Mouse (Mus musculus): Measurements from ENCODE around the gene Efcab10. TPM values are rescaled to one million over a fixed set of nuclear protein-coding genes. Genes with fewer than 3 reads are reported as not detected.

Efcab10 gene
- polyA plus RNA-seq (2014; fragmentation: Nextera tagmentation; extraction: Ambion mirVana) = 1.7 and 2.9 TPM in 2 replicates

GRCm38 (mm10) chr12:33394804-33395623 lies at the start of gene Efcab10:
Efcab10 (plus strand) TSS chr12:33394854.
- peak within 1 kb of the TSS; percentile 53 for H3K4me2 ChIP-seq (ENCODE audit: low read depth, low read length)
- 4% methylated on average over 24 of the region's 24 CpGs for WGBS
- peak within 1 kb of the TSS; percentile 52 for H3K9ac ChIP-seq (replicated peaks; ENCODE audit: low read depth, low read length)
- H3K4me3 ChIP-seq (ENCODE audit: low read depth, low read length) = peak within 1 kb of the TSS; percentile 27
- H3K9me3 ChIP-seq (ENCODE audit: control insufficient read depth, low read length) = no peaks in the 10 kb centered on the region
- peak; percentile 82 for ATAC-seq (ENCODE audit: low read depth)
- peaks cover 13% of the 10 kb centered on the region for H3K4me1 ChIP-seq (ENCODE audit: control insufficient read depth, insufficient read depth, low read length)
- H3K36me3 ChIP-seq (ENCODE audit: control insufficient read depth, insufficient read depth, low read length) = no peaks in the 10 kb centered on the region
- H3K27me3 ChIP-seq (ENCODE audit: control insufficient read depth, insufficient read depth, low read length) = no peaks in the 10 kb centered on the region
- peak within 1 kb of the TSS; percentile 69 for H3K27ac ChIP-seq (ENCODE audit: low read depth, low read length)

DNA sequence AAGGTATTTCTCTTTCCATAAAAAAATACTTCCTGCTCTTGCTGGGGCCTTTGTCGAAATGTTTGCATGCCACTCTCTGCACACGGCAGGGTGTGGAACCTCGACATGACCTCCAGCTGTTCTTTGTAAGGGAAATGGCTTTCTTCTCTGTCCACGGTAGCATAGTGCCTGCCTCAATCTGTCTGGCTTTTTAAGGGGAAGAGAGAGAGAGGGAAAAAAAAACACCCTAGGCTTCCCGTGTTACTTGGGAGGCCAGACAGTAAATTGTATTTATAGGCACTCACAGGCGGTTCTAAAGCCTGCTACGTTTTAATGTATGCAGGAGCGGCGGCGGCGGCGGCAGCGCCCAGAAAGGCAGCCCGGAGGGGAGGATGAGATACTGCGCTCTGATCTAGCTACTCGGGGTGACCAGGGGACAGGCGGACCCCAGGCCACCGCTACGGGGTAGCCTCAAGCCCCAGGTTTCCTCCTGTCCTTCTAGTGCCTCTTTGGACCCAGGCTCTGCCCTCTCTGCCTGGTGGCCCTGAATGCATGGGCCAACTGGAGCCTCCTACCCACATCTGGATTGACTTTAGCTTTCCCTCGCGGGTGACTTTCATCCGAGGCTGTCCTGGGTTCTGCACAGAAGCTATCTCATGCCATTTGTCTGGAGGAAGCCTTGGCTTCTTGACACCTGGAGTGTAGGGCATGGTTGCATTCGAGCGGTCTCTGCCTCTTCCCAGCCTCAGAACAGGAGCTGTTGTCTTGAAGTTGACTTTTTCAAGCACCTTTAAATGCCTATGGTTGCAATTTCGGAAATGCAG lies 49.5 kb upstream of the Efcab10 start:
- H3K4me1 ChIP-seq (ENCODE audit: control insufficient read depth, insufficient read depth, low read length) = peaks cover 36% of the 10 kb centered on the region
- peak overlapping the region; percentile 38 for H3K4me2 ChIP-seq (ENCODE audit: low read depth, low read length)
- H3K4me3 ChIP-seq (ENCODE audit: low read depth, low read length) = no peak overlapping the region
- H3K36me3 ChIP-seq (ENCODE audit: control insufficient read depth, insufficient read depth, low read length) = no peaks in the 10 kb centered on the region
- peak; percentile 62 for ATAC-seq (ENCODE audit: low read depth)
- H3K9ac ChIP-seq (replicated peaks; ENCODE audit: low read depth, low read length) = 0 out of 2 replicates have a peak overlapping the region, but pooled peaks have one; percentile 39
- H3K27ac ChIP-seq (ENCODE audit: low read depth, low read length) = peak overlapping the region; percentile 55
- 4% methylated on average over 25 of the region's 25 CpGs for WGBS
- no peaks in the 10 kb centered on the region; the same call in 1 of the 2 replicates for H3K9me3 ChIP-seq (ENCODE audit: control insufficient read depth, low read length)
- no peaks in the 10 kb centered on the region for H3K27me3 ChIP-seq (ENCODE audit: control insufficient read depth, insufficient read depth, low read length)

DNA sequence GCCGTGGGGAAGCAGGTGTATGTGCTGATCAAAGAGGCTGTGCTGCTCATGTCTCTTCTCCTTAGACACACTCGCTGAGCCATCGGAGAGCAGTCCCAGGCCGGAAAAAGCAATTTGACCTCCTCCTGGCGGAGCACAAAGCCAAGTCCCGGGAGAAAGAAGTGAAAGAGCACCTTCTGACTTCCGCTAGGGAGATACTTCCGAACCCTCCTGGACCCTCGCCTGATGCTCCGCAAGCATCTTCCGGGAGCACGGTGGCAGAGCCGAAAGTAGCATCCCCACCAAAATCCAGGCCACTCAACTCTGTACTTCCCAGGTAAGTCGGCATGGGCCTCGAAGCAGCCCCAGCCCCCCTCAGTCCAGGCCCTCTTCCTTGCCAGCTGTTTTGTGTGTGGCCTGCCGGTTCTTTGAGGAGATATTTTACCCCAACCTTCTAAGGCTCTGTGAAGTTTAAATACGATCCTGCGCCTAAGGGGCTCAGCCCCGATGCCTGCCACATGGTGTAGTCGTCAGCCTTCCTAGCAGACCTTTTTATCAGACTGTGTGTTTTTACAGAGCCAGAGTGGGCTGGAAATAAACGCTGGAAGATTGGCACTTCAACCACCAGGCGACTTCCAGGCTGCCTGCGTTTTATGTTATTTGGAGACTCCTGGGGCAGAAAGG lies 48.8 kb upstream of the Efcab10 start:
- Histone ChIP-seq H3K4me2 (ENCODE audit: low read depth, low read length) (peak overlapping the region; percentile 38; the same call in 1 of the 2 replicates), H3K27me3 (ENCODE audit: control insufficient read depth, insufficient read depth, low read length) (no peaks in the 10 kb centered on the region)
- no peak for ATAC-seq (ENCODE audit: low read depth)

GRCm38 (mm10) chr12:33352671-33353070 lies 42.0 kb upstream of the Efcab10 start:
- no peak overlapping the region for H3K4me2 ChIP-seq (ENCODE audit: low read depth, low read length)
- ATAC-seq (ENCODE audit: low read depth) = no peak
- H3K4me1 ChIP-seq (ENCODE audit: control insufficient read depth, insufficient read depth, low read length) = no peaks in the 10 kb centered on the region
- 77% methylated on average over 4 of the region's 4 CpGs for WGBS
- H3K9ac ChIP-seq (replicated peaks; ENCODE audit: low read depth, low read length) = no peak overlapping the region
- H3K36me3 ChIP-seq (ENCODE audit: control insufficient read depth, insufficient read depth, low read length) = no peaks in the 10 kb centered on the region
- H3K27me3 ChIP-seq (ENCODE audit: control insufficient read depth, insufficient read depth, low read length) = no peaks in the 10 kb centered on the region
- no peak overlapping the region for H3K27ac ChIP-seq (ENCODE audit: low read depth, low read length)
- no peak overlapping the region for H3K4me3 ChIP-seq (ENCODE audit: low read depth, low read length)
- no peaks in the 10 kb centered on the region; the same call in 1 of the 2 replicates for H3K9me3 ChIP-seq (ENCODE audit: control insufficient read depth, low read length)

More for the DNA sequence above, 48.8 kb upstream of the Efcab10 start:
- Histone ChIP-seq H3K27ac (ENCODE audit: low read depth, low read length) (peak overlapping the region; percentile 53; the same call in 1 of the 2 replicates), H3K4me3 (ENCODE audit: low read depth, low read length) (no peak overlapping the region), H3K4me1 (ENCODE audit: control insufficient read depth, insufficient read depth, low read length) (peaks cover 29% of the 10 kb centered on the region), H3K36me3 (ENCODE audit: control insufficient read depth, insufficient read depth, low read length) (no peaks in the 10 kb centered on the region), H3K9ac (replicated peaks; ENCODE audit: low read depth, low read length) (0 out of 2 replicates have a peak overlapping the region, but pooled peaks have one; percentile 39), H3K9me3 (ENCODE audit: control insufficient read depth, low read length) (no peaks in the 10 kb centered on the region; the same call in 1 of the 2 replicates)
- 25% methylated on average over 23 of the region's 23 CpGs for WGBS

DNA sequence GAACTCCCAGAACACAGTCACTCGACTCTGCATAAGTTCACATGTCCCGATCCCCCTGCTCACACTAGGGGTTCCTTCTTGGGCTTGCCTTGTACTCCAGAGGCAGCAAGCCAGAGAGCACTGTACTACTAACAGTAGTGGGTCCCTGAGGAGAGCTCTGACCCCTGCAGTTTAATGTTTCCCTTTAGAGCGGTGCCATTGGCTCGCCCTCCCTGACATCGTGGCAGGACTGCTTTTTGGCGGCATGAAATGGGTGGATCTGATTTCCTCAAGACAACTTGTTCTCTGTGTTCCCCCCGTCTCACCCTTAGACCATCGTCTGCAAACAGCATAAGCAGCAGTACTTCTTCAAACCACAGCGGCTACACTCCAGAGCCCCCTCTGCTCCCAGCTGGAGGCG lies 36.3 kb upstream of the Efcab10 start:
- no peak overlapping the region for H3K9ac ChIP-seq (replicated peaks; ENCODE audit: low read depth, low read length)
- H3K4me2 ChIP-seq (ENCODE audit: low read depth, low read length) = no peak overlapping the region
- no peaks in the 10 kb centered on the region for H3K9me3 ChIP-seq (ENCODE audit: control insufficient read depth, low read length)
- no peak for ATAC-seq (ENCODE audit: low read depth)
- 87% methylated on average over 10 of the region's 10 CpGs for WGBS
- no peaks in the 10 kb centered on the region for H3K4me1 ChIP-seq (ENCODE audit: control insufficient read depth, insufficient read depth, low read length)
- peaks cover 6% of the 10 kb centered on the region; the same call in 1 of the 2 replicates for H3K36me3 ChIP-seq (ENCODE audit: control insufficient read depth, insufficient read depth, low read length)
- no peak overlapping the region for H3K4me3 ChIP-seq (ENCODE audit: low read depth, low read length)
- no peak overlapping the region for H3K27ac ChIP-seq (ENCODE audit: low read depth, low read length)
- no peaks in the 10 kb centered on the region for H3K27me3 ChIP-seq (ENCODE audit: control insufficient read depth, insufficient read depth, low read length)

DNA sequence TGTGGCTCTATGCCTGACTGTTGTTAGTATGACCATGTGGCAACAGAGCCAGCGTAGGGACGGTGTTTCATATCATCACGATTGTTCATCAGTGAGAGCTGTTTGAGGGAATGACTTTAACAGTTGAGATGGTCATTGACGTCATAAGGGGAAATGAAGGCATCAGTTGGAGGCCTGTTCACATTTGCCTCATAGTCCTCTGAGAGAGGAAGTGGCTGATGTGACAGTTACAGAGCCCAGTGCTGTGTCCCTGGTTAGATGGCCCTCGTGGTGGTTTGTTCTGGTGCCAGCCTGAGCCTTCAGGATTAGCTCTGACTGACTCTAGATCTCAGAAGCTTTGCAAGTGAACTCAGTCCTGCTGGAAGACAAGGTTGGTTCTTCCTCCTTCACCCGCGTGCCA lies 35.4 kb upstream of the Efcab10 start:
- Histone ChIP-seq H3K4me3 (ENCODE audit: low read depth, low read length) (no peak overlapping the region), H3K9ac (replicated peaks; ENCODE audit: low read depth, low read length) (no peak overlapping the region), H3K4me1 (ENCODE audit: control insufficient read depth, insufficient read depth, low read length) (no peaks in the 10 kb centered on the region), H3K36me3 (ENCODE audit: control insufficient read depth, insufficient read depth, low read length) (peaks cover 6% of the 10 kb centered on the region; the same call in 1 of the 2 replicates), H3K4me2 (ENCODE audit: low read depth, low read length) (no peak overlapping the region), H3K27ac (ENCODE audit: low read depth, low read length) (no peak overlapping the region), H3K27me3 (ENCODE audit: control insufficient read depth, insufficient read depth, low read length) (no peaks in the 10 kb centered on the region), H3K9me3 (ENCODE audit: control insufficient read depth, low read length) (no peaks in the 10 kb centered on the region)
- ATAC-seq (ENCODE audit: low read depth) = no peak
- 94% methylated on average over 7 of the region's 7 CpGs for WGBS

DNA sequence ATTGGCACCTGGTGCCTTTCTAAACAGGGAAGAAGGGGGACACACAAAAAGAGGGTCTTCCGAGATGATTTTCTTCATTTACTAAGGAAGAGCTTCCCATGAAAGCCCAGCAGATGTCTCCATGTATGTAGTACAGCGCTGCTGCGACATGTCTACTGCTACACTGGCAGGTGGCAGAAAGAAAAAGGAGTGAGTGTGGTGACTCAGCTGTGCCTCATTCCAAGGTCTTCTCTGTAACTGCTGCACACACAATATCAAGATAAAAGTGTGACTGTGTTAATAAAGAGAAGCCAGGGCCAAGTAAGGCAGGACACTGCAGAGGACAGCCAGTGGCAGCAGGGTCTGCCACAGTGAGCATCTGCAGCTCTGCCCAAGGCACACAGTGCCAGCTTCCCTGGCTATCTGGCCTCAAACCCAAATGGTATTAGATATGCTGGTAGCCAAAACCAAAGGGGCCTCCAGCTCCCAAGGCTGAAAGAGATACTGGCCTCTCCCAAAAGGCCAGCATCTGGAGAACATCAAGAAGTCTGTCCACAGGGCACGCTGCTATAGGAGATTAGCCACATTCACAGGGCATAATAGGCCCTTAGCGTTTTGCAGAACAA lies 34.7 kb upstream of the Efcab10 start:
- Histone ChIP-seq H3K9ac (replicated peaks; ENCODE audit: low read depth, low read length) (no peak overlapping the region), H3K9me3 (ENCODE audit: control insufficient read depth, low read length) (no peaks in the 10 kb centered on the region), H3K27ac (ENCODE audit: low read depth, low read length) (peak overlapping the region; percentile 60), H3K27me3 (ENCODE audit: control insufficient read depth, insufficient read depth, low read length) (no peaks in the 10 kb centered on the region), H3K4me3 (ENCODE audit: low read depth, low read length) (no peak overlapping the region), H3K4me2 (ENCODE audit: low read depth, low read length) (no peak overlapping the region), H3K4me1 (ENCODE audit: control insufficient read depth, insufficient read depth, low read length) (no peaks in the 10 kb centered on the region), H3K36me3 (ENCODE audit: control insufficient read depth, insufficient read depth, low read length) (peaks cover 6% of the 10 kb centered on the region; the same call in 1 of the 2 replicates)
- ATAC-seq (ENCODE audit: low read depth) = peak; percentile 19; the same call in 1 of the 2 replicates
- WGBS = 81% methylated on average over 5 of the region's 5 CpGs

- peak; percentile 57; the same call in 1 of the 2 replicates for ATAC-seq (ENCODE audit: low read depth)
- peak overlapping the region; percentile 60 for H3K27ac ChIP-seq (ENCODE audit: low read depth, low read length)
- no peak overlapping the region for H3K9ac ChIP-seq (replicated peaks; ENCODE audit: low read depth, low read length)
- H3K9me3 ChIP-seq (ENCODE audit: control insufficient read depth, low read length) = no peaks in the 10 kb centered on the region
- H3K27me3 ChIP-seq (ENCODE audit: control insufficient read depth, insufficient read depth, low read length) = no peaks in the 10 kb centered on the region
- no peak overlapping the region for H3K4me2 ChIP-seq (ENCODE audit: low read depth, low read length)
- no peak overlapping the region for H3K4me3 ChIP-seq (ENCODE audit: low read depth, low read length)
- 50% methylated on average over 6 of the region's 6 CpGs for WGBS
- H3K4me1 ChIP-seq (ENCODE audit: control insufficient read depth, insufficient read depth, low read length) = no peaks in the 10 kb centered on the region
- H3K36me3 ChIP-seq (ENCODE audit: control insufficient read depth, insufficient read depth, low read length) = peaks cover 6% of the 10 kb centered on the region; the same call in 1 of the 2 replicates
These were observed 33.9 kb upstream of the Efcab10 start for GRCm38 (mm10) chr12:33360729-33361128.

Measured in neural tube, embryonic 14.5 days (tissue).